Mouse (Mus musculus) erythroblast, embryonic 14.5 days (primary cell): ENCODE data around the gene Farsa. TPM values are rescaled to one million over a fixed set of nuclear protein-coding genes. Genes with fewer than 3 reads are reported as not detected.
A peak's percentile ranks its signal among the peaks of the same experiment; 100 is the strongest.

Experiments used
- H3K27me3 ChIP-seq: 2 replicates; pipeline ENCODE4 v1.6.1; 2012; ENCODE audit warnings: inconsistent platforms; ENCODE audit not compliant: control insufficient read depth
- H3K36me3 ChIP-seq: 2 replicates; pipeline ENCODE4 v1.6.1; 2012; ENCODE audit warnings: mild to moderate bottlenecking, inconsistent platforms; ENCODE audit not compliant: control insufficient read depth
- H3K4me1 ChIP-seq: 2 replicates; pipeline ENCODE4 v1.6.1; 2012; ENCODE audit warnings: inconsistent platforms; ENCODE audit not compliant: control insufficient read depth
- H3K4me3 ChIP-seq: replicated peaks from 2 replicates; pipeline ENCODE3; 2012; ENCODE audit warnings: moderate library complexity, mild to moderate bottlenecking, inconsistent platforms
- H3K9me3 ChIP-seq: 2 replicates; pipeline ENCODE4 v1.6.1; 2012; ENCODE audit warnings: low read length, inconsistent platforms, mixed read lengths; ENCODE audit not compliant: control insufficient read depth
- GATA1 ChIP-seq: IDR thresholded peaks from 2 replicates; pipeline ENCODE4 v1.6.1; 2012; ENCODE audit warnings: low read length, inconsistent platforms, mixed read lengths
- TAL1 ChIP-seq: IDR thresholded peaks from 3 replicates; pipeline ENCODE4 v1.6.1; 2012; ENCODE audit warnings: low read length, inconsistent platforms, mixed read lengths
- polyA plus RNA-seq: library from polyadenylated mRNA; stranded (reverse); fragments of >175 nt; gene quantifications from 2 replicates; pipeline ENCODE4 v1.2.3, GENCODE M21; 2012

Farsa gene
- polyA plus RNA-seq, 1 experiment, result 9.0 TPM

DNA sequence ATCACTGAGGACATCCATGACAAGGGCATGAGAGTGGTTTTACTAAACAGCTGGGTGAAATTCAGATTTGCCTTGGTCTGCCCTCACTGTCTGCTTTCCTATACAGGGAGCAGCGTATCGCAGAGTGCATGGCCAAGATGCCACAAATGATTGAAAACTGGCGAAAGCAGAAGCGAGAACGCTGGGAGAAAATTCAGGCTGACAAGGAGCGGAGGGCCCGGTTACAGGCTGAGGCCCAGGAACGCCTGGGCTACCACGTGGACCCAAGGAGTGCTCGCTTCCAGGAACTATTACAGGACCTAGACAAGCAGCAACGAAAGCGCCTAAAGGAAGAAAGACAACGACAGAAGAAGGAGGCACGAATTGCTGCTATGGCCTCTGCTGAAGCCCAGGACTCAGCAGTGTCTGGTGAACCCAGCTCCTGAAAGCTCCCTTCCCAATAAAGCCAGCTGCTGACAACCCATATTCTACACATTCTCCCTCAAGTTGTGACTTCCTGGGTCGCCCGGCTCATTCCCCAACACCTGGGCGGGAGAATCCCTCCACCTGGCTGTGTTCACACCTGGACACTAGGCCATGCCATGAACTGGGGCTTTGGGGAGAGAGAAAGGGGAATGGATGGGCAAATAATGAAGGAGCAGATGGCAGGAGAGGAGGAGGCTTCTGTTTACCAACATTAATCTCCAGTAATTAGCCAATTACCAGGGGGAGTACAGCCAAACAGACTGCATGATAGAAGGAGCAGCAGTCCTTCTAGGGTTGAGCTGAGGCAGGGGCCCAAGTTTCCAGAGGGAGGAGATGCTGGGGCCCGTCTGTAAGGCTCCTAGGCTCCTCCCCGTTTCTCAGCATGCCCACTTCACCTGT, 22.6 kb upstream of the Farsa start:
- Histone ChIP-seq H3K36me3 (peaks cover 78% of the 10 kb centered on the region), H3K9me3 (no peaks in the 10 kb centered on the region), H3K4me3 (peak overlapping the region; percentile 98), H3K4me1 (peaks cover 86% of the 10 kb centered on the region), H3K27me3 (no peaks in the 10 kb centered on the region)
- TF ChIP-seq TAL1 (no peak), GATA1 (no peak)

DNA sequence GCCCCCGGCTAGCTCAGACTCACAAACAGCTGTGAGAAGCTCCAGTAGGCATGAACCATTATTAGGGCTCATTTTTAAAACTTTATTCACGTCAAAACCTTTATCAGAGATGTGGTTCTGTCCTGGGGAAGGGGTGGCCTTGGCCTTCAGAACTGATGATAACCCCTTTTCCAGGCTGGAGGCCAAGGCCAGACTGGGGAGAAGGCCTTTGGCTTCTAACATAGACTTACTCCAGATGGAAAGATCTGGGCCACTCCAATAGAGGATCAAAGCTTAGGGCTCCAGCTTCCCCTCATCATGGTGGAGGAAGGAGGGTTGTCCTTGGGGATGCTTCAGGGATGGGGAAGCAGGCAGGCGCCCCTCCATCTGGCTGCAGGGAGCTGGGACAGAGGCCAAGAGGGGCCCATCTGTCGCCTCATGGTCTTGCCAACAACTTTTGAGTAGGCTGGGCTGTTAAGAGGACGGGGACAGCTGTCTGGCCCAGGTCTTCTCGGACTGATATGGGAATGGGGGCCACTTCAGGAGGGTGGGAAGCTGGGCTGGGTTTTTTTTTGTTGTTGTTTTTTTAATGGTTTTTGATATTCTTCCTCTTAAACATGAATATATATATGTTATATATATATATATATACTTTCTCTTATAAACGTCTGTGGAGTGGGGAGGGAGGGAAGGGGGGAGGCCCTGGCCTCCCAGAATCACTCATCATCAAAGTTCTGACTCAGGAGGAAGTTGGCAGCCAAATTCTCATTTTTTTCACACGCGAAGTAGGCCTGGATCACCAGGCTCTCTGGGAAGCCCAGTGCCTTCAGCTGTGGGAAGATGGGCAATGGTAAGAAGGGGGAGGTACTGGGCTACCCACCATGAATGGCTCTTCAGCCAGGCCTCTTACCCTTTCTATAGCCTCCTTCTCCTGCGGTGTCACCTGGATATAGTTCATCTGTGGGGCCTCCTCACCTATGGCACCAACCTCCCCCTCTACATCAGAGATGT, 21.6 kb upstream of the Farsa start:
- no peak for TF ChIP-seq TAL1
- TF ChIP-seq GATA1, result no peak
- Histone ChIP-seq H3K9me3 (no peaks in the 10 kb centered on the region), H3K36me3 (peaks cover 82% of the 10 kb centered on the region), H3K4me1 (peaks cover 87% of the 10 kb centered on the region), H3K4me3 (peak overlapping the region; percentile 98), H3K27me3 (no peaks in the 10 kb centered on the region)

DNA sequence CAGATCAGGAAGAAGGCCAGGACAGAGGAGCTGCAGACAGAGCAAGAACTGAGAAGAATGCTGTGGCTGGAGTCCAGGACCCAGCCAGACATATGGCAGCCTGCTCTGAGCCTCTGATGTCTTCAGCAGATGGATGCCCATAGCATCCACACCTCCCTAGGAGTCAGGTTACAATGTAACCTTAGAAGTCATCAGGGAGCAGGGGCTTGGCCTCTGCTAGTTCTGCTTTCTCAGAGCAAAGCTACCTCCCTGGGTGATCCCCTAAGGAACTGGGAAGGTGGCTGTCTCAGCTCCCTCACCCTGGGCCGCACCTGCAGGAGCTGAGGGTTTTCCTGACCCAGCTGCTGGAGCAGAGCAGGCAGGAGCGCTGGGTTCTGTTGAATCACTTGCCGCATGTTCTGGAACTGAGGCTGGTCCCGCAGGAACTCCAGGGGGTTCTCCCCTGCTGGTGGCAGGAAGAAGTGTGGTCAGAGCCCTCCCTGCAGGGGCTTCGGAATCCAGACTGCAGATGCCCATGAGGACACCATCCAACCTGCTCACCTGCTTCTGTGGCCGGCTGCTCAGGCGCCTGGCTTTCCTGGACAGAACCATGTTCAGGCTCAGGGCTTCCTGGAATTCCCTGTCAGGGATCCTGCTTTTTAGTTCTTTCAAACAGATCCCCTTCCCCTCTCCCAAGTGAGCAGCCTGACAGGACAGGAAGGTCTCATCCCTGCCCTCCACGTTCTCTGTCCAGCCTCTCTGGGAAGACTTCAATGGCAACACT, 19.5 kb upstream of the Farsa start:
- no peak for TF ChIP-seq TAL1
- TF ChIP-seq GATA1, result no peak
- Histone ChIP-seq H3K4me1 (peaks cover 89% of the 10 kb centered on the region), H3K4me3 (peak overlapping the region; percentile 95), H3K36me3 (peaks cover 95% of the 10 kb centered on the region), H3K27me3 (no peaks in the 10 kb centered on the region), H3K9me3 (no peaks in the 10 kb centered on the region)

DNA sequence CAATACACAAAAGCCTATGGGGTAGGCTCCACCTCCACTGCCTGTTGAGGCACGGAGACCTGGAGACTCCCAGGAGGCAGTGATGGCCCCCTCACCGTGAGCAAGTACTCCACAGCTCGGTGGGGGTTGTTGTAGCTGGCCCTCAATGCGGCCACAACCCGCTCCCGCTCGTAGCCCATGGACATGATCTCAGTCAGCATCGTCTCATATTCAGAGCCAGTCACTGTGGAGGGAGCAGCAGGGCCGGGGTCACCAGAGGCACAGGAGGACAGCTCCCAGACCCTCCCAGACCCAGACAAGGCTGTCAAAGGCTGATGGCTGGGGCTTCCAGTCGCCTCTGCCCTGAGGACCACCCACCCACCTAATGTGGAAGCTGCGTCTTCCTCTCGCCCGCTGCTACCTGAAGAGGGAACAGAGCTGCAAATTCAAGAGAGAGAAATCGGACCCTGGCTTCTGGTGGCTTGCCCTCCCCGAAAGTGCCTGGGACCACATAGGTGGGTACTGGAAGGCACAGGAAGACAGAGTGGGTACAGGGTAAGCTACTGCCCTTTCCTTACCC, 18.8 kb upstream of the Farsa start:
- peak overlapping the region; percentile 95 for H3K4me3 ChIP-seq
- H3K36me3 ChIP-seq, result peaks cover 97% of the 10 kb centered on the region
- TF ChIP-seq GATA1, result no peak
- no peak for TF ChIP-seq TAL1
- no peaks in the 10 kb centered on the region for H3K27me3 ChIP-seq
- H3K4me1 ChIP-seq, result peaks cover 90% of the 10 kb centered on the region
- H3K9me3 ChIP-seq, result no peaks in the 10 kb centered on the region

DNA sequence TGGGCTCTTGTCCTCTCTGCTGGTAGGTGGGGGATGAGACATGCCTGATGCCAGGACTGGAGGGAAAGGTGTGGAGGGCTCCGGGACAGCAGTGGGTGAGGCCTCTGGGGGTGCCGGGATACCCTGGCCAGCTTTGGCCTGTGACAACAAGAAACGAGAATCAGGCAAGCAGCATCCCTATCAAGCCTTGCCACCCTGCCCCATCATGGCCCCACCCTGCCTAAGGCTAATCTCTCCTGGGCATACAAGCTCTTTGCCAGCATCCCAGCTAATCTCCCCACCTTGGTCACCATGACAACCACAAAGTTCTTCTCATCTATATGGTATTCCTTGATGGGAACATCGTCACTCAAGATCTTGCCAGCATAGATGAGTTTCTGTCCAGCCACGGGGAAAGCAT, 18.3 kb upstream of the Farsa start:
- no peaks in the 10 kb centered on the region for H3K27me3 ChIP-seq
- no peaks in the 10 kb centered on the region for H3K9me3 ChIP-seq
- H3K4me3 ChIP-seq, result peak overlapping the region; percentile 95
- H3K36me3 ChIP-seq, result peaks cover 97% of the 10 kb centered on the region
- TF ChIP-seq TAL1 (peak; percentile 97), GATA1 (peak; percentile 99)
- peaks cover 90% of the 10 kb centered on the region for H3K4me1 ChIP-seq

DNA sequence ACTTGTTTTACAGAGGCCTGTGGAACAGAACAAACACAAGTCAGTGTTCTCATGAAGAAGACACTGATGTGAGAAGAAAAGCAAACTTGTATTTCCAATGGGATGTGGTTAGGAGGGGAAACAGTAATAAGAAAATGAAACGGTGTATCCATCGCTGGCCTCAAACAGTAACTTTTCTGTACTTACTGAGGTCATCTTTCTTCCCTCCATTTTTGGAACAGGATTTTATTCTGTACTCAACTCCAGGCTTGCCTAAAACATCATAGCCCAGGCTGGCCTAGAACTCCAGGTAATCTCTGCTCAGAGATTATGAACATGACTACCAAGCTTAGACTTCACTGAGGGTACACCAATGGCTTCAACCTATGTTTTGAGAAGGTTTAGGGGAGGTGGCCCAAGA, 17.4 kb upstream of the Farsa start:
- Histone ChIP-seq H3K9me3 (no peaks in the 10 kb centered on the region), H3K27me3 (no peaks in the 10 kb centered on the region), H3K4me3 (peak overlapping the region; percentile 95), H3K4me1 (peaks cover 90% of the 10 kb centered on the region), H3K36me3 (peaks cover 97% of the 10 kb centered on the region)
- TF ChIP-seq GATA1 (no peak), TAL1 (no peak)

DNA sequence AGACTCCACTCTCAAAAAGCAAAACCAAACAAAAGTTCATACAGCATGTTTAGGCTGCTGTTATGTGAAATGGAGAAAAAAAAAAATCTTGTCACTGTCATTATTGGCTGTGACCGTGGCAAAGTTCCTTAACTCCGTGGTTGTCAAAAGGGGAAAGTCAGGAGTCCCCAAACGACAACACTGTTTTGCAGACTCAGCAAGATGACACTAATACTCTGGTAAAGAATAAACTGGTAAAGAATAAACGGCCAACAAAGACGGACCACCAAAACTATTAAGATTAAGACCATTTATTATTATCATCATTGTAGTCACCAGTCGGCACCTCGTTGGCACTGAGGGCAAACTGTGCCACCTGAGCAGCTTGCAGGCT, 16.9 kb upstream of the Farsa start:
- Histone ChIP-seq H3K27me3 (no peaks in the 10 kb centered on the region), H3K4me3 (peak overlapping the region; percentile 95), H3K9me3 (no peaks in the 10 kb centered on the region), H3K36me3 (peaks cover 97% of the 10 kb centered on the region), H3K4me1 (peaks cover 90% of the 10 kb centered on the region)
- TF ChIP-seq GATA1 (no peak), TAL1 (no peak)

DNA sequence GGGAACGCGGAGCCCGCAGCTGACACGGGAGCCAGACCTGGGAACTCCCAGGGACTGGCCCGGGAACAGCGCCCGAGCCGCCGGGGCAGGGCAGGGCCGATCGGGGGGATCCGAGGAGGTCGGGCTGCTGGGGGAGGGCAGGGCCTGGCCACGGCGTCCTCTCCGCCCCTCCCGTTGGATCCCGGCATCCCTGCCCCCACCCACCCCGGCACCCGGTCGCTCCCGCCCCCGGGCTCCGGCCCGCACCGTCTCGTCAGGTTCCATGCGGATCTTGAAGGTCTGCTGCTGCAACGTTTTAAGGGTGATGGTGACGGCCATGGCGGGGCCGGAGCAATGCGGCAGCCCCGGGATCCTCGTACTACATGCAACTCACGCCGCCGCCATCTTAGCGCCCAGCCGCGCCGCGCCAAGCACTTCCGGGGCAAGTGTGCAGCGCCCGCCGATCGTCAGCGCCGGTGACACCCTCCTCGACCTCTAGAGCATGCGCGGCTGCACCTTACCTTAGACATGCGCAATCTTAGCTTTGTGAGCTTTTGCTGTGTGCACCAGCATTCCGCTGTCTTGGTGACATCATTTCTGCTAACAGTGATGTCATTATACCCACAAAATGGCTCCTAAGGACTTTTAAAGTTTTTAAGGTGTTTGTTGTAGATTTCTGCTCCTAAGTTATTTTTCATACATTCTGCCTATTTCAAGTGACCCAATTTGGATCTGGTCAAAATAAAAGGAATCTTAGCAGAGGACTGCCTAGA, 16.4 kb upstream of the Farsa start, which contains the start of gene Rad23a:
TSS of gene Rad23a (minus strand) at position 418 of the 752 bp plus-strand sequence.
- Histone ChIP-seq H3K4me1 (peaks cover 91% of the 10 kb centered on the region), H3K27me3 (no peaks in the 10 kb centered on the region), H3K4me3 (peak within 1 kb of the TSS; percentile 95), H3K9me3 (no peaks in the 10 kb centered on the region), H3K36me3 (peaks cover 97% of the 10 kb centered on the region)
- TF ChIP-seq TAL1, result no peak
- TF ChIP-seq GATA1, result no peak
